Mouse (Mus musculus) frontal cortex, postnatal 10 days (tissue): ENCODE results near the gene Mrpl30.

Experiments
- DNase-seq, 2 experiments: peaks; one replicate each; pipeline ENCODE4 v3.0.0; 2022; ENCODE audit warnings: low spot score in 2 of 2, mixed read lengths in 1 of 2

The Mrpl30 gene

DNA sequence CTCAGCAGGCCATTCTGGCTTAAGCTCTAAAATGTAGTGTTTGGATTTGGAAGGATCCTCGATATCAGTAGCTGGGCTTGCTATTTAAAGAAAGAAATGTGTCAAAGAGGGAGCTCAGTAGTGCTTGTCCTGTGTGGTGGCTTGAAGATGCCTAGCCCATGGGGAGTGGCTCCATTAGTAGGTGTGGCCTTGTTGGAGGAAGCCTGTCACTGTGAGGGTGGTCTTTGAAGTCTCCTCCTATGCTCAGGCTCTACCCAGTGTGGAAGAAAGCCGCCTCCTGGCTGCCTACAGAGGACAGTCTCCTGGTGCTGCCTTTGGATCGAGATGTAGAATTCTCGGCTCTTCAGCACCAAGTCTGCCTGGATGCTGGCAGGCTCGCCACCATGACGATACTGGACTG is 10.0 kb downstream of the Mrpl30 start:
- no peak for DNase-seq

DNA sequence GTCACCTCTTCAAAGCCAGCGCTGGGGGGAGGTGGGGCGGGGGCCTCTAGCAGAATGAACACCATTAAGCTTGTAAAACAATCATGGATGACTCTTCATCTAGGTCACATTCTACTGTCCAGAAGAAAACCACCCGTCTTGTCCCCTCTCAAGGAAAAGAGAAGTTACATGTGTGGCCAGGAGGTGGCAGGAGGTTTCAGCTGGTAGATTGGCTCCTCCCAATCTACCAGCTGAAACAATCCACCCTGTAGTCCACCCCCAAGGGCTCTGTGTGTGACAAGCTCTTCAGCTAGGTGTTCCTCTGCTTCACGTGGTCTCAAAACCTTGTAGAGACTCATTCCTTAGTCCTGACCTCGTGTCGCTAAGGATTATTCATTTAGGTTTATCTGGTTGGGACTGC is 12.9 kb downstream of the Mrpl30 start:
- DNase-seq, result no peak

- no peak for DNase-seq
Observed at GRCm38 (mm10) chr1:37912751-37913150, 22.5 kb downstream of the Mrpl30 start.

GRCm38 (mm10) chr1:37916393-37916792 is 26.1 kb downstream of the Mrpl30 start, which contains the start of gene Lyg2:
Gene Lyg2, minus strand, starts transcription at chr1:37916493.
- DNase-seq, result no peak

- no peak for DNase-seq
Observed at GRCm38 (mm10) chr1:37917666-37918065, 27.4 kb downstream of the Mrpl30 start.

DNA sequence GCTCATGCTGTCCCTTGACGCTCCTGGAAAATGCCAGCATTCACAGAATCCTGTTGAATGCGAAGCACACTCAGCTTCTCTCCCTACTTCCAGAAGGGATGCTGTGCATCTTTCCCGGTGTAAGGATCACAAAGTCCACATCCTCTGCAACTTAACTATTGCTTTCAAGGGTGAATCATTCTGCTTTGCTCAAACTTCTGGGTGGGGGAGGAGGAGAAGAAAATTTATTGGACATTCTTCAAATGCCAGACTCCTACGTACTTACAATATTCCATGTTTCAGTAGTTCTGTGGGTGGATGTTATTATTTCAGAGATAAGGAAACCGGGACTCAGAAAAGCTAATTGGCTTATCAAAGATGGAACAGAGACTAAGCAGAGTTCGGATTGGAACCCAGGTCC is 27.8 kb downstream of the Mrpl30 start:
- DNase-seq, result no peak

DNA sequence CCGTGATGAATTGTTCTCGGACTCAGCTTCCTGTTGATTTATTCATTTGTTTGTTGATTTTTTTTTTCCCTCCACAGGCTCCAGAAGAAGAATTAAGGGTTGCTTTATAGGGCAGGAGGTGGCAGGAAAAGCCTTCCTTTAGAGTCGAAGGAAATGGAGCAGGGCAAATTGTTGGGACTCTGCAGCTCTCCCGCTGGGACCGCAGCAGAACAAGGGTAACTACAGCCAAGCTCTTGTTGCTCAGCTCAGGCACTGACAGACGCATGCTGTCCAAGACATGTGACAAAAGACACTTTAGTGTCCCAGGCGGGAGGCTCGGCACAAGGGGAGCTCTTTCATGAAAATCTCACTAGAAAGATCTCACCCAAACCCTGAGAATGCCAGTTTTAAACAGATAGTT is 32.3 kb downstream of the Mrpl30 start:
- no peak for DNase-seq

GRCm38 (mm10) chr1:37925971-37926370 is 35.7 kb downstream of the Mrpl30 start:
- no peak for DNase-seq

- no peak for DNase-seq
Observed at GRCm38 (mm10) chr1:37931806-37932205, 41.5 kb downstream of the Mrpl30 start.
